Mouse (Mus musculus): ENCODE measurements around the gene Tes.

DNA sequence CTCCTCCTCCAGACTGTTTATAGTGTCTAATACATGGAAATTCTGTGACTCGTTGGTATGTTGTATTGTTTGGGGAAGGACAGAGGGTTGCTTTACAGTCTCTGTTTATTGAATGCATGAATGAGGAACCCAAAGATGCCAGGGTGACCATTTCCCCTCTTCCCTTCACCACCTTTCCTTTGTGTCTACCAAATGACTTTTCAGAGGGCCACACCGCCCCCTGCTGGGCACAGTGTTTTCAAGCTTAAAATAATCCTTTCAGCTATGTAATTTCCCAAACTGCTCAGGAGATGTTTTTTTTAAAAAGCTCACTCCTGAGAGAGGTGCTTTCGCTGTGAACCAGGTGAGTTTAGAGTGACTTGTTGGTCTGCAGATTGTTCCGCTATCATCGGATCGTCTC lies 22.5 kb downstream of the Tes start:
- TF ChIP-seq CTCF (IDR thresholded peaks at IDR 0.05) (peak; percentile 90), EP300 (IDR thresholded peaks at IDR 0.05; ENCODE audit: insufficient read depth, low read depth, low read length) (0 out of 2 replicates have a peak, but pooled peaks have one; percentile 48)

Data from heart, adult 2 months (tissue).